Mouse (Mus musculus) adrenal gland (tissue): ENCODE measurements around the gene Irx6.

Source experiments
- intact Hi-C: fragments of 180-260 bp; cut with DNase I; formaldehyde crosslinking; loops from one replicate; pipeline ENCODE4 v1.15.1; 2025

Gene Irx6

GRCm38 (mm10) chr8:92721266-92721935 lies 47.3 kb downstream of the Irx6 start:
- intact Hi-C loops = no loop called here

GRCm38 (mm10) chr8:92721936-92722321 lies 47.8 kb downstream of the Irx6 start:
- intact Hi-C loops = no loop called here

- intact Hi-C loops = no loop called here
Measured at GRCm38 (mm10) chr8:92723320-92723719, 49.2 kb downstream of the Irx6 start.

GRCm38 (mm10) chr8:92723947-92724346 lies 49.9 kb downstream of the Irx6 start:
- intact Hi-C loops = no loop called here

- intact Hi-C loops = no loop called here
Measured at GRCm38 (mm10) chr8:92724359-92724758, 50.3 kb downstream of the Irx6 start.
